Mouse (Mus musculus) stomach, embryonic 15.5 days (tissue): ENCODE data around the gene Arhgef10l. TPM values are rescaled to one million over a fixed set of nuclear protein-coding genes. Genes with fewer than 3 reads are reported as not detected.

Experiments
- ATAC-seq: fragments of 200-750 bp; cut with Nextera tagmentation; 2 replicates; pipeline ENCODE4 v1.8.0; 2017; ENCODE audit warnings: low read depth, moderate number of reproducible peaks, moderate TSS enrichment; ENCODE audit not compliant: insufficient read depth, low FRiP score
- H3K27ac ChIP-seq: fragments of 300-500 bp; sonication (generic); 2 replicates; pipeline ENCODE4 v1.5.1; 2015; ENCODE audit warnings: mild to moderate bottlenecking, inconsistent platforms
- H3K27me3 ChIP-seq: fragments of 300-500 bp; sonication (generic); replicated peaks from 2 replicates; pipeline ENCODE4 v1.6.1; 2015; ENCODE audit warnings: inconsistent platforms
- H3K36me3 ChIP-seq: fragments of 300-500 bp; sonication (generic); 2 replicates; pipeline ENCODE4 v1.6.1; 2015; ENCODE audit warnings: inconsistent platforms
- H3K4me1 ChIP-seq: fragments of 300-500 bp; sonication (generic); 2 replicates; pipeline ENCODE4 v1.6.1; 2015; ENCODE audit warnings: inconsistent platforms
- H3K4me2 ChIP-seq: fragments of 300-500 bp; sonication (generic); 2 replicates; pipeline ENCODE4 v1.6.1; 2015; ENCODE audit warnings: mild to moderate bottlenecking, inconsistent platforms
- H3K4me3 ChIP-seq: fragments of 300-500 bp; sonication (generic); replicated peaks from 2 replicates; pipeline ENCODE4 v1.5.1; 2015; ENCODE audit warnings: inconsistent platforms
- H3K9ac ChIP-seq: fragments of 300-500 bp; sonication (generic); 2 replicates; pipeline ENCODE4 v1.6.1; 2015; ENCODE audit warnings: inconsistent platforms
- H3K9me3 ChIP-seq: fragments of 300-500 bp; sonication (generic); 2 replicates; pipeline ENCODE4 v1.6.1; 2016; ENCODE audit warnings: inconsistent platforms
- WGBS: fragments of 180-500 bp; shearing (Covaris S2); methylation state at CpG from one replicate; pipeline ENCODE4 v1.1.7; 2015; 5-methylcytosine and 5-hydroxymethylcytosine counted together
- polyA plus RNA-seq: library from polyadenylated mRNA; unstranded; fragments of >200 nt; fragmentation: Nextera tagmentation; extraction: Ambion mirVana; gene quantifications from 2 replicates; pipeline ENCODE4 v1.2.1, GENCODE M21; 2015

Arhgef10l gene
- polyA plus RNA-seq, 1 experiment from 2014 or later, result 15.2 TPM

- no peaks in the 10 kb centered on the region for H3K4me1 ChIP-seq
- no peaks in the 10 kb centered on the region for H3K9me3 ChIP-seq
- H3K4me3 ChIP-seq, result no peak overlapping the region
- H3K36me3 ChIP-seq, result peaks cover 18% of the 10 kb centered on the region; the same call in 1 of the 2 replicates
- no peaks in the 10 kb centered on the region for H3K27me3 ChIP-seq
- no peak for ATAC-seq
- no peak overlapping the region for H3K27ac ChIP-seq
- H3K4me2 ChIP-seq, result no peak overlapping the region
- no peak overlapping the region for H3K9ac ChIP-seq
- WGBS, result 54% methylated on average over 7 of the region's 7 CpGs
These were observed 110.5 kb downstream of the Arhgef10l start for GRCm38 (mm10) chr4:140555273-140555672.

DNA sequence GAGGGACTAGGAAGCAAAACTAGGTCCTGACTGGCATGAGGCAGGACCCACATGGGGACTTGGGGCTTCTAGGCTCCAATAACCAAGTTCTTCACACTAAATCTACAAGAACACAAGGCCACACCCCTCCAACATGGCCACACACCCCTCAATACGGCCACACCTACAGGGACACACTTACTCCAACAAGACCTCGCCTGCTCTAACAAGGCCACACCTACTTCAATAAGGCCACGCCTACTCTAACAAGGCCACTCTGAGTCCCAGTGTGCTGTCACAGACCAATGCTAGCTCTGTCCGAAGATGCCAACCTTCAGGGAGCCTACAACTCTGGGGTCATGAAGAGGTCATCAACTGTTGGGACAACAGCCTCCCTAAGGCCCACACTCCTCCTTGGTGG, 111.3 kb downstream of the Arhgef10l start:
- Histone ChIP-seq H3K4me2 (no peak overlapping the region), H3K4me3 (no peak overlapping the region), H3K9ac (no peak overlapping the region), H3K4me1 (no peaks in the 10 kb centered on the region), H3K27me3 (no peaks in the 10 kb centered on the region), H3K27ac (no peak overlapping the region), H3K36me3 (peaks cover 18% of the 10 kb centered on the region; the same call in 1 of the 2 replicates), H3K9me3 (no peaks in the 10 kb centered on the region)
- 0 out of 2 replicates have a peak, but pooled peaks have one; percentile 40 for ATAC-seq
- 78% methylated on average over 4 of the region's 4 CpGs for WGBS

DNA sequence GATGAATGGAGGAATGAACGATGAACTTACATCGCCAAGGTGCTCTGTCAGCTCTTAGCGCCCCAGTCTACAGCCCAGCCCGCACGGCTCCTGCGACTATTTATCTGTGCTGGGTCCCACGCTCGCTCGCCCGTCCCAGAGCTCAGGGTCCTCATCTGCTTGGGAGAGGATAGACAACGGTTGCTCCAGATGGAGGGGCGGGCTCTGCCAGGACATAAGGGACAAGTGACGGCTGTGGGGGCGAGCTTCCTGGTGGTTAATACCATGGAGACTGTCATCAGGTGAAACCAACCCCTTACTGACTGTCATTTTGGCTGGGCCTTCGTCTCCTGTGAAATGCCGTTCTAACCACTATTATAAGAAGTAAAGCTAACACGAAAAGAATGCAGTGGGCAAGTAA, 114.0 kb downstream of the Arhgef10l start:
- no peak overlapping the region for H3K4me3 ChIP-seq
- H3K9me3 ChIP-seq, result no peaks in the 10 kb centered on the region
- 94% methylated on average over 17 of the region's 17 CpGs for WGBS
- no peak overlapping the region for H3K4me2 ChIP-seq
- H3K36me3 ChIP-seq, result peaks cover 15% of the 10 kb centered on the region; the same call in 1 of the 2 replicates
- no peaks in the 10 kb centered on the region for H3K4me1 ChIP-seq
- ATAC-seq, result no peak
- no peaks in the 10 kb centered on the region for H3K27me3 ChIP-seq
- no peak overlapping the region for H3K9ac ChIP-seq
- no peak overlapping the region for H3K27ac ChIP-seq

- Histone ChIP-seq H3K4me1 (no peaks in the 10 kb centered on the region), H3K9me3 (no peaks in the 10 kb centered on the region), H3K4me3 (no peak overlapping the region), H3K27me3 (no peaks in the 10 kb centered on the region), H3K9ac (no peak overlapping the region), H3K36me3 (peaks cover 15% of the 10 kb centered on the region; the same call in 1 of the 2 replicates), H3K27ac (no peak overlapping the region), H3K4me2 (no peak overlapping the region)
- WGBS, result 93% methylated on average over 6 of the region's 6 CpGs
- ATAC-seq, result no peak
These were observed 115.1 kb downstream of the Arhgef10l start for GRCm38 (mm10) chr4:140550670-140551069.

- ATAC-seq, result no peak
- H3K27ac ChIP-seq, result no peak overlapping the region
- no peak overlapping the region for H3K9ac ChIP-seq
- H3K4me1 ChIP-seq, result no peaks in the 10 kb centered on the region
- peaks cover 15% of the 10 kb centered on the region; the same call in 1 of the 2 replicates for H3K36me3 ChIP-seq
- WGBS, result 60% methylated on average over 12 of the region's 12 CpGs
- H3K4me3 ChIP-seq, result no peak overlapping the region
- no peak overlapping the region for H3K4me2 ChIP-seq
- no peaks in the 10 kb centered on the region for H3K9me3 ChIP-seq
- H3K27me3 ChIP-seq, result no peaks in the 10 kb centered on the region
These were observed 115.8 kb downstream of the Arhgef10l start for GRCm38 (mm10) chr4:140549975-140550374.

DNA sequence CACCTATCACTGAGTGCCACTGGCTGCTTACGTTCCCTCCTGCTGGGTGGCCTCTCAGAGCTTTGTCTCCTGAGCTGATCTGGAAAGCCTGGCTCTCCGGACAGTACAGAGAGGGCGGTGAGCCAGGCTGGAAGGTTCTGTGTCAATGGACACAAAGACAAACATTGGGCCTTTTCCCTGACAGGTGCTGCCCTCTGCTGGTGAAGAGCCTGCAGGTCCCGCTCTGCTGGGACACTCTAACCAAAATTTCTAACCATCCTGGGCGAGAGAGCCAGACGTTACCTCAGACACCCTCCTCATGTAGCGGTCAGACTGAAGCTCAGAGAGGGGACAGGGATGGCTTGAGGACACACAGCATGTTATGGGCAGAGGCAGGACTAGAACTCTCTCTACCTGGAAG, 118.3 kb downstream of the Arhgef10l start:
- Histone ChIP-seq H3K36me3 (peaks cover 20% of the 10 kb centered on the region; the same call in 1 of the 2 replicates), H3K4me2 (no peak overlapping the region), H3K27me3 (no peaks in the 10 kb centered on the region), H3K4me1 (no peaks in the 10 kb centered on the region), H3K4me3 (no peak overlapping the region), H3K27ac (no peak overlapping the region), H3K9me3 (no peaks in the 10 kb centered on the region), H3K9ac (no peak overlapping the region)
- no peak for ATAC-seq
- 34% methylated on average over 7 of the region's 7 CpGs for WGBS

DNA sequence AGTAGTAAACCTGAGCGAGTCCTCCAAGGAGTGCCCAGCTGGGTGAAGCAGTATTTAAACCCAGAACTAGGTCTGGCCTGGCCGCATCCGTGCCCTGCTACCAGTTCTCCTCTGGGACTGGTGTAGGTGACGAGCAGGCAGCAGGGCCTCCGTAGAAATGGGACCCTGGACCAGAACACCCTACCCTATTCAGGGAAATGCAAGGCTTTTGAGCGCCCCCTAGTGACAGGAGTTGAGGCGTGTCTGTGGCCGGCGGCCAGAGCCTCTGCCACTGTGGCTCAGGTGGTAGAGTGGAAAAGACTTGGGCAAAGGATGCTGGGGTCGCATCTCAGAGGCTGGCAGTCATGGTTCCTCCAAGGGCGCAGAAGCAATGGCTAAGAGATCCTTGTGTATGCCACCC, 126.7 kb downstream of the Arhgef10l start:
- Histone ChIP-seq H3K9me3 (no peaks in the 10 kb centered on the region), H3K36me3 (peaks cover 14% of the 10 kb centered on the region; the same call in 1 of the 2 replicates), H3K4me1 (no peaks in the 10 kb centered on the region), H3K9ac (no peak overlapping the region), H3K27ac (no peak overlapping the region), H3K4me3 (no peak overlapping the region), H3K27me3 (no peaks in the 10 kb centered on the region), H3K4me2 (no peak overlapping the region)
- ATAC-seq, result no peak
- 39% methylated on average over 11 of the region's 11 CpGs for WGBS

DNA sequence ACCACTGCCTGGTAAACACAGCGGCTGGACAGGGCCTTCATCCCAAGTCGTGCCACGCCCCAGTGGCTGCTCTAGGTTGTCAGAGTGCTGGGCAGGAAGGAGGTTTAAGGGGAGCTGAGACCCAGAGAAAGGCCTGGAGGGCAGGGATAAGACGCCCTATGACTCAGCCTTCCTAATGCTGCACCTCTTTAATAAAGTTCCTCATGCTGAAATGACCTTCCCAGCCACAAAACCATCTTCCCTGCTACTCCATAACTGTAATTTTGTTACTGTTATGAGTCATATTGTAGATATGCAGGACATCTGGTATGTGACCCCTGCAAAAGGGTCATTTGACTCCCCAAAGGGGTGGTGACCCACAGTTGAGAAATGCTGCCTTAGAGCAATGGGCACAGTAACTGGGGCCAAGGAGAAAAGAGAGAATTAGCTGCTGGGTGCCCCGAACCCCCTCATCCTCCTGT, 128.2 kb downstream of the Arhgef10l start:
- WGBS, result 69% methylated on average over 5 of the region's 5 CpGs

DNA sequence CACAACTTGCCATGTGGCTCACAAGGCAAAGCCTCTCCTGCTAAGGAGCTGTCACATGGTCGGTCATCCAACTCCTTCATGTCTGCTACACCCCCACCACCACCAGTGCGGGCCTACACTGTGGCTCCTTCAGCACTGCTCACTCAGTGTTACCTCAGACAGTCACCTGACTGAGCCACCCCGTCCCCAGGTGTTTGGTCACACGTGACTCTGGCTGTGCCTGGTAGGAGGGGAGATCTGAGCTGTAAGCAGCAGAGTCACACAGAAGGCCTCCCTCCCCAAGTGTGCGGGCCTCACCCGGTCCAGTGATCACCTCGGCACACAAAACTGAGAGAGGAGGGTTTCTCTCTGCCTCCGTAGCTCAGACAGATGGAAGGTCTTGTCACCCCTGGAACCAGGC, 130.5 kb downstream of the Arhgef10l start:
- peaks cover 15% of the 10 kb centered on the region; the same call in 1 of the 2 replicates for H3K36me3 ChIP-seq
- no peak overlapping the region for H3K4me3 ChIP-seq
- H3K4me1 ChIP-seq, result 0 out of 2 replicates have a peak, but pooled peaks cover 3% of the 10 kb centered on the region
- ATAC-seq, result no peak
- no peak overlapping the region for H3K4me2 ChIP-seq
- H3K27ac ChIP-seq, result no peak overlapping the region
- 85% methylated on average over 8 of the region's 8 CpGs for WGBS
- H3K27me3 ChIP-seq, result no peaks in the 10 kb centered on the region
- no peaks in the 10 kb centered on the region for H3K9me3 ChIP-seq
- H3K9ac ChIP-seq, result no peak overlapping the region

More for the DNA sequence above, 128.2 kb downstream of the Arhgef10l start:
- Histone ChIP-seq H3K4me2 (no peak overlapping the region), H3K9me3 (no peaks in the 10 kb centered on the region), H3K27ac (no peak overlapping the region), H3K9ac (no peak overlapping the region), H3K4me3 (no peak overlapping the region), H3K4me1 (no peaks in the 10 kb centered on the region), H3K36me3 (peaks cover 15% of the 10 kb centered on the region; the same call in 1 of the 2 replicates), H3K27me3 (no peaks in the 10 kb centered on the region)
- ATAC-seq, result no peak

DNA sequence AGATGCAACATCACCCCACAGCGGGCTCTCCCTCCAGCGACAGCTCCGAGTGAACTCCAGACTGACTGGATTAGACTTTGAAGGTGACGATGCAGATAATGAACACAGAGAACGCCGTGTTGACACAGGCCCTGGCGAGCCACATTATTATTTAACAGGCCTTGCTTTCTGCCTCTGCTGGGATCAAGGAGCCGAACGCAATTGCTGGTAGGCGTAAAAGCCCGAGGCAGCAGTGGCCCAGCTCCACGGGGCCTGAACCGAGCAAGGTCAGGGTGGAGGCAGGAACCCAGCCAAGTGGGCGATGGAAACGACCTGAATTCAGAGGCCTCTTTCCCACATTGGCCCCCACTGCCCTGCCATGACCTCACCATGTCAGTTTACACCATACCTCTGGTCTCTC, 133.5 kb downstream of the Arhgef10l start:
- Histone ChIP-seq H3K9me3 (no peaks in the 10 kb centered on the region), H3K27ac (no peak overlapping the region), H3K4me2 (no peak overlapping the region), H3K27me3 (no peaks in the 10 kb centered on the region), H3K4me1 (0 out of 2 replicates have a peak, but pooled peaks cover 3% of the 10 kb centered on the region), H3K36me3 (peaks cover 15% of the 10 kb centered on the region; the same call in 1 of the 2 replicates), H3K4me3 (no peak overlapping the region), H3K9ac (no peak overlapping the region)
- no peak for ATAC-seq
- WGBS, result 52% methylated on average over 15 of the region's 15 CpGs

GRCm38 (mm10) chr4:140531024-140531423, 134.8 kb downstream of the Arhgef10l start:
- H3K9me3 ChIP-seq, result no peaks in the 10 kb centered on the region
- H3K4me1 ChIP-seq, result 0 out of 2 replicates have a peak, but pooled peaks cover 3% of the 10 kb centered on the region
- H3K27me3 ChIP-seq, result no peaks in the 10 kb centered on the region
- no peak overlapping the region for H3K27ac ChIP-seq
- H3K4me3 ChIP-seq, result no peak overlapping the region
- H3K9ac ChIP-seq, result no peak overlapping the region
- 24% methylated on average over 9 of the region's 9 CpGs for WGBS
- 0 out of 2 replicates have a peak, but pooled peaks have one; percentile 61 for ATAC-seq
- no peak overlapping the region for H3K4me2 ChIP-seq
- H3K36me3 ChIP-seq, result peaks cover 9% of the 10 kb centered on the region; the same call in 1 of the 2 replicates

- peaks cover 9% of the 10 kb centered on the region; the same call in 1 of the 2 replicates for H3K36me3 ChIP-seq
- WGBS, result 79% methylated on average over 14 of the region's 14 CpGs
These were observed 136.1 kb downstream of the Arhgef10l start for GRCm38 (mm10) chr4:140529735-140530134.

More at GRCm38 (mm10) chr4:140529735-140530134, 136.1 kb downstream of the Arhgef10l start:
- Histone ChIP-seq H3K4me2 (no peak overlapping the region), H3K4me1 (0 out of 2 replicates have a peak, but pooled peaks cover 3% of the 10 kb centered on the region), H3K4me3 (no peak overlapping the region), H3K9me3 (no peaks in the 10 kb centered on the region), H3K27ac (no peak overlapping the region), H3K9ac (no peak overlapping the region), H3K27me3 (no peaks in the 10 kb centered on the region)
- ATAC-seq, result no peak
